Mouse (Mus musculus) stomach, postnatal 0 days (tissue): ENCODE measurements around the gene Nlk.

ENCODE experiments used
- CTCF ChIP-seq: IDR thresholded peaks from 2 replicates; pipeline ENCODE4 v1.5.1; 2016; ENCODE audit warnings: antibody characterized with exemption, low read depth, mild to moderate bottlenecking, moderate library complexity
- EP300 ChIP-seq: optimal IDR thresholded peaks from 2 replicates; pipeline ENCODE3; 2016; ENCODE audit warnings: antibody characterized with exemption

GRCm38 (mm10) chr11:78724792-78725191 lies 27.6 kb upstream of the Nlk start:
- TF ChIP-seq EP300 (no peak), CTCF (no peak)
